Mouse (Mus musculus) left cerebral cortex, adult 18-20 months (tissue): ENCODE data around the gene Aspg. TPM values are rescaled to one million over a fixed set of nuclear protein-coding genes. Genes with fewer than 3 reads are reported as not detected.

Experiments
- microRNA-seq, 2 experiments: library from miRNA; unstranded; fragments of <30 nt; microRNA quantifications; one replicate each; pipeline ENCODE4 v1.2.0; 2021
- total RNA-seq, 2 experiments: library from RNA; stranded (reverse); gene quantifications; 2 replicates each; pipeline ENCODE4 v1.2.3; 2021

Aspg gene
- total RNA-seq, 2 experiments from 2014 or later, result 4.9 to 7.1 TPM

Small RNA genes within 50 kb of the gene (microRNA-seq; reads per million reads assigned to microRNA genes)
- gene Mir203 (69.1 to 85.0 reads per million in 2 experiments), gene Mir3073a (0 reads per million in 2 experiments), gene Mir3073b (0 reads per million in 2 experiments)

Other genes with a start within 250 kb of the Aspg start
- gene Ppp1r13b, start 198.6 kb upstream of the Aspg start, total RNA-seq, result 10 to 100 TPM; 58.8 to 67.3 TPM
- gene Atp5mpl, start 139.7 kb upstream of the Aspg start, total RNA-seq, result 100 to 1,000 TPM; 353 to 384 TPM
- under 1 TPM; 0.26 to 0.33 TPM for gene Tdrd9, start 135.1 kb upstream of the Aspg start, total RNA-seq
- under 1 TPM in 1 of 2 experiments, not detected in 1; 0.37 TPM for gene Rd3l, start 125.4 kb upstream of the Aspg start, total RNA-seq
- gene Kif26a, start 39.5 kb downstream of the Aspg start, total RNA-seq, result 1 to 10 TPM; 4.2 to 4.5 TPM